In genomic region chr3:84450651-84451050, GRCm38 (mm10) we compare ENCODE assay signal across 24 mouse cellular contexts. TPM values are rescaled to one million over a fixed set of nuclear protein-coding genes. Genes with fewer than 3 reads are reported as not detected.
A peak's percentile ranks its signal among the peaks of the same experiment; 100 is the strongest.
DNase-seq lines count a peak whose midpoint lies in the region; ATAC-seq and TF ChIP-seq lines count a peak whose summit lies in the region.
"Had no signal": no experiment of that assay in that cellular context is flagged by ENCODE, and none has a peak within 500 bp of the region (broad histone marks: within the 10 kb centered on the region; RNA-seq: fewer than 3 reads in every experiment).

No protein-coding gene starts in this region.

- H3ac ChIP-seq in C2C12 (ENCODE audit: control insufficient read depth, insufficient read length, low read depth): no peak overlapping the region

- TF ChIP-seq EP300 in lung, postnatal 0 days (IDR thresholded peaks at IDR 0.05): no peak

- H3K79me2 ChIP-seq in C2C12 (ENCODE audit: control insufficient read depth, insufficient read depth): no peaks in the 10 kb centered on the region

- POLR2A ChIA-PET in Patski (lab: Charles Lee): interaction anchor here (0.6 kb wide), 1 partner anchor 1569 kb away, joined by 5 read pairs; no protein-coding TSS in a partner anchor

- H3K27ac ChIP-seq in lung, postnatal 0 days (ENCODE audit: low read length): no peak overlapping the region
- H3K27ac ChIP-seq: heart, adult 2 months; heart, embryonic 13.5 days; left cerebral cortex, adult 2 months; limb, embryonic 15.5 days; midbrain, embryonic 10.5 days; neural tube, embryonic 15.5 days had no signal

- peak; percentile 51; the same call in 1 of the 2 replicates for ATAC-seq in lung, postnatal 0 days
- ATAC-seq in Patski: peak; percentile 23
- ATAC-seq: forebrain, embryonic 14.5 days; hindbrain, postnatal 0 days had no signal

- no peaks in the 10 kb centered on the region for H3K27me3 ChIP-seq in lung, postnatal 0 days (replicated peaks; ENCODE audit: insufficient read depth, low read length)
- H3K27me3 ChIP-seq in C2C12 (ENCODE audit: control insufficient read depth, insufficient read depth, insufficient read length) (no peaks in the 10 kb centered on the region), Patski (no peaks in the 10 kb centered on the region)
- H3K27me3 ChIP-seq: limb, embryonic 15.5 days; neural tube, embryonic 15.5 days had no signal

- H3K4me2 ChIP-seq in lung, postnatal 0 days (replicated peaks; ENCODE audit: low read depth, low read length): no peak overlapping the region
- H3K4me2 ChIP-seq: heart, embryonic 13.5 days; limb, embryonic 15.5 days; lung, embryonic 14.5 days; neural tube, embryonic 15.5 days had no signal

- TF ChIP-seq CTCF in lung, postnatal 0 days (IDR thresholded peaks at IDR 0.05): no peak
- no peak for TF ChIP-seq CTCF in C2C12 (IDR thresholded peaks at IDR 0.05; ENCODE audit: control insufficient read depth, insufficient read depth, insufficient read length)
- TF ChIP-seq CTCF in Patski (IDR thresholded peaks at IDR 0.05): no peak

- no peaks in the 10 kb centered on the region for H3K9me3 ChIP-seq in lung, postnatal 0 days (ENCODE audit: low read length)
- H3K9me3 ChIP-seq: heart, embryonic 13.5 days; limb, embryonic 15.5 days; midbrain, embryonic 10.5 days; neural tube, embryonic 15.5 days had no signal

- H3K4me1 ChIP-seq in lung, postnatal 0 days (ENCODE audit: insufficient read depth, low read depth, low read length): no peaks in the 10 kb centered on the region

- CTCF ChIA-PET in Patski (lab: Charles Lee): interaction anchor here (2.3 to 2.4 kb wide), 2 partner anchors 21 to 98 kb away, joined by 9 to 10 read pairs; no protein-coding TSS in a partner anchor

- 34% methylated on average over 3 of the region's 3 CpGs for whole genome bisulfite sequencing in lung, postnatal 0 days

- in situ Hi-C loops in Patski (cut with MboI; ENCODE audit: low pct_unique_long_range_greater_than_20kb): no loop called here

- no peaks in the 10 kb centered on the region for H3K36me3 ChIP-seq in lung, postnatal 0 days (ENCODE audit: insufficient read depth, low read length)
- H3K36me3 ChIP-seq in C2C12 (ENCODE audit: control insufficient read depth, insufficient read depth): no peaks in the 10 kb centered on the region
- H3K36me3 ChIP-seq: heart, embryonic 13.5 days; limb, embryonic 15.5 days; midbrain, embryonic 10.5 days had no signal

- no peaks in the 10 kb centered on the region for H3K79me3 ChIP-seq in C2C12 (ENCODE audit: low read depth)

- H3K4me3 ChIP-seq in lung, postnatal 0 days (ENCODE audit: low read depth, low read length): no peak overlapping the region
- H3K4me3 ChIP-seq in C2C12 (ENCODE audit: insufficient read depth, poor library complexity, severe bottlenecking): no peak overlapping the region
- H3K4me3 ChIP-seq: heart, adult 2 months; heart, embryonic 13.5 days; left cerebral cortex, adult 2 months; limb, embryonic 15.5 days; midbrain, embryonic 10.5 days; neural tube, embryonic 15.5 days had no signal

- no peak overlapping the region for H3K9ac ChIP-seq in lung, postnatal 0 days (replicated peaks; ENCODE audit: low read depth)
- H3K9ac ChIP-seq: heart, embryonic 13.5 days; limb, embryonic 15.5 days; lung, embryonic 14.5 days; neural tube, embryonic 15.5 days had no signal

- DNase-seq in lung, postnatal 0 days (ENCODE audit: low spot score): peak; percentile 30
- no peak for DNase-seq in lung, postnatal 36 days
- no peak for DNase-seq in Patski (ENCODE audit: low read depth, low spot score)
- no peak for DNase-seq in adrenal gland, postnatal 14 days
- DNase-seq in thymus, adult 18-20 months: no peak
- DNase-seq in gastrocnemius, postnatal 4 days (ENCODE audit: low spot score in 2 of 2): no peak
- DNase-seq: adrenal gland, postnatal 10 days; cerebellum, adult 8-10 months; cerebellum, postnatal 36 days; gastrocnemius, postnatal 14 days; heart, adult 2 months; heart, postnatal 14 days; kidney, adult 18-20 months; lung, embryonic 14.5 days; right cerebral cortex, adult 18-20 months; right cerebral cortex, postnatal 4 days had no signal

TF ChIP-seq in C2C12, 6 proteins besides CTCF, POLR2A, EP300 and RAD21:
- TF ChIP-seq USF1 (IDR thresholded peaks at IDR 0.05; ENCODE audit: low read depth) (no peak), FOSL1 (IDR thresholded peaks at IDR 0.05; ENCODE audit: insufficient read depth, low read length, poor library complexity, severe bottlenecking) (peak; percentile 67)

RNA-seq across cellular contexts. Expression of gene Fhdc1, which starts 29.6 kb away (rescaled TPM):
- 15.5 and 16.7 TPM in 2 replicates for polyA plus RNA-seq in lung, postnatal 0 days (2015; fragmentation: Nextera tagmentation; extraction: Ambion mirVana)
- polyA plus RNA-seq in C2C12 (2012; fragmentation: generic; extraction: Trizol) (0.44 TPM), Patski (2021) (16.3 TPM)
- total RNA-seq in adrenal gland, postnatal 14 days (2021): 13.6 and 15.1 TPM in 2 replicates
- 1 to 10 TPM; 3.3 to 4.5 TPM for total RNA-seq in gastrocnemius, postnatal 4 days (2021)

Comparison
In these comparisons a context has a peak if more than half of its experiments do, and no peak if none do; other contexts are left out.
1. RNA of gene Fhdc1, which starts 29.6 kb away (polyA plus RNA-seq): 15.5 to 16.7 TPM in lung, postnatal 0 days and 16.3 TPM in Patski (single experiment); 0.44 TPM in C2C12 (single experiment); every median in the first group is over 10 times any median in the second.